Mouse (Mus musculus) kidney, adult 8-10 months (tissue): ENCODE data around the gene Csrnp1.

Experiments used
- DNase-seq, 2 experiments: peaks; one replicate each; pipeline ENCODE4 v3.0.0; 2022

Gene Csrnp1

DNA sequence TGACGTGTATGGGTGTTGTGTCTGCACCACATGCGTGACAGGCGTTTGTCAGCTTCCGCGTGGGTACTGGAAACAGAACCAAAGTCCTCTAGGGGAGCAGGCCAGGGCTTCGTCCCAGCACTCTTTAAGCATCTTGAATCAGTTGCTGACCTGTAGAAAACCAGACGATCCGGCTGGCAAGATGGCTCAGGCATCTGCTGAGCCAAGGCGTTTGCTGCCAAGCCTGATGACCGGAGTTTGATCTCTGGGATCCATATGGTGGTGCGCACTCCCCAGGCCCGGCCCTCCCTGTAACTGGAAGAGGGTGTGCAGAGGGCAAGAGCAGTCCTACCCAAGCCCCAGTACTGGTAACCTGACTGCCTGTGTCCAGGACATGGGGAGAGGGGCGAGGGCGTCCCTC is 42.6 kb downstream of the Csrnp1 start:
- DNase-seq, result no peak

DNA sequence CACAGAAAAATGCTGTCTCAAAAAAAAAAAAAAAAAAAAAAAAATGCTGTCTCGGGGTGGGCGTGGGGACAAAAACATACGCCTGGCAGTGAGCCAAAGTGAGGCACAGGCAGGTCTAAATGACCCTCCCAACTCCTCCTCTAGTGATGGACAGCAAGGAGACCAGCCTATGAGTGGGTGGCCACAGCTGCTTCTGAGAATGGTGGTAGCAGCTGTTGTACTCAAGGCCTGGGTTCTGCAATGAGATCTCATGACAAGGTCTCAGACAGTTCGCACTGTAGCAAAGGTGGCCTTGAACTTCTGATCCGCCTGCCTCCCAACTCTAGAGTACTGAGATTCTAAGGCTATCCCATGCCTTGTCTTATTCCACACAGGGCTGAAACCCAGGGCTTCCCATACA is 43.1 kb downstream of the Csrnp1 start:
- no peak for DNase-seq

- DNase-seq, result no peak
Observed at GRCm38 (mm10) chr9:119939646-119940045, 44.8 kb downstream of the Csrnp1 start.

GRCm38 (mm10) chr9:119938496-119938895 is 46.0 kb downstream of the Csrnp1 start:
- no peak for DNase-seq

DNA sequence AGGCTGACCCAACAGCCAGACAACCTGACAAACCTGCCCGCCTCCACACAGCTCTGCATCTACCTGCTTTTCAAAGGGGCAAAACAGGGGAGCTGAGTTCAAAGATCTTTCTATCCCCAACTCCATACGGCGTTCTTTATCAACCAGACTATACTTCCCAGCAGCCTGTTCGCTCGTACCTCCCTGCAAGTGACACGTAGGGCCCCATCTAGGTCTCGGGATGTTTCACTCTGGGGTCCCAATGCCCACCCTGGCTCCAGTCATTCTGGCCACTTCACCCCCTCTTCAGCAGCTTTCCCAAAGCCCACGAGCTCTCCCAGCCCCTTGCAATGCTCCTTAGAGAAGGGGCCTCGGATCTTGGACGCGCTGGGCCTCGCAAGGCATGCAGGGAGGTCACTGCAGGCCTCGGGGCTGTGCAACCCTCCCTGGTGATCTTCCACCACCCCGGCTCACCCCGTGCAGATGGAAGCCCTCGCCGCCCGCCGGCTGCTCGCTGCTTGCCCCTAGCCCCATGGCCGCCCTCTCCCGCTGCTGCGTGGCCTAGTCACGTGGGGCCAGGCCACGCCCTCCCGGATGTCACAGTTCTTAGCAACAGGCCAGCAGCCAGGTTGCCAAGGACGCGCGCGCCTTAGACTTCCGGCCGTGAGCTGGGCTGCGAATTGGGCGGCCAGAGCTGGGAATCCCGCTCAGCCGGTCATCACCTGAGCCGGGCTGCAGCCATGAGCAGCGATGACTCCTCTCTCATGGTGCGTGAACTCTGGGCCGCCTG is 47.3 kb downstream of the Csrnp1 start, which contains the start of the genes Gorasp1 and Ttc21a:
Gene Gorasp1, minus strand, starts transcription at position 561 of the 769 bp plus-strand sequence.
Gene Ttc21a, plus strand, starts transcription at position 602 of the 769 bp plus-strand sequence.
- DNase-seq, result peak; percentile 94 to 97

GRCm38 (mm10) chr9:119933675-119934074 is 50.8 kb downstream of the Csrnp1 start:
- DNase-seq, result peak; percentile 16 to 39

GRCm38 (mm10) chr9:119932358-119932757 is 52.1 kb downstream of the Csrnp1 start:
- DNase-seq, result peak; percentile 57 to 75

- no peak for DNase-seq
Observed at GRCm38 (mm10) chr9:119926497-119926896, 58.0 kb downstream of the Csrnp1 start.

- peak in 1 of 2 experiments; percentile 26 for DNase-seq
Observed at GRCm38 (mm10) chr9:119925729-119926128, 58.7 kb downstream of the Csrnp1 start.

DNA sequence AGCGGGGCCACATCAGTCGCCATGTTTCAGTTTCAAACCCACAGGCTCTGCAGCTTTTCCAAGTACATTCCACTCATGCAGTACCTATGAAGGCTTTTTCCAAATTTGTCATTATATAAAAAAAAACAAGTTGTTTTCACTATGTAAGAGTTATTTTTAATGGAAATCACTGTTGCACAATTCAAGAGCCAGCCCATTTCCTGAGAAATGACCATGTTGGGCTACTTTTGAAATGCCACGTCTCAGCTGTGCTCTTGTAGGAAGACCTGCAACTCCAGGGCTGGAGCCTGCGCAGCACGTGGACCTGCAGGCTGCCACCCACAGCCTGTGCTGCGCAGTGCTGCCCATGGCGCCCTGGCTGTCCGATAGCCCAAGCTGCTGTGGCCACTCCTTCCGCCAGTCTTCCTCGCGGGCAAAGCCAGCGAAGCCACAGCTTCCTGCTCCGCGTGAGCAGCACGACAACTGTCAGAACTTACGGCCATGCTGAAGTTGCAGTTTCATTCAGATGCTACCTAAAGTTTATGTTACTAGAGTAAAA is 59.3 kb downstream of the Csrnp1 start:
- DNase-seq, result no peak

- DNase-seq, result no peak
Observed at GRCm38 (mm10) chr9:119923462-119923861, 61.0 kb downstream of the Csrnp1 start.
